Mouse (Mus musculus): ENCODE measurements around the gene Nrros.

GRCm38 (mm10) chr16:32179333-32179901, 14.0 kb upstream of the Nrros start, which contains the start of gene Bex6:
- TF ChIP-seq POLR2A (IDR thresholded peaks at IDR 0.05; ENCODE audit: extremely low read depth, insufficient read depth, low read length) (no peak), CTCF (IDR thresholded peaks at IDR 0.05; ENCODE audit: low read depth, low read length) (no peak)
